Mouse (Mus musculus) layer of hippocampus, adult 2 months (tissue): ENCODE results near the gene Supt3. TPM values are rescaled to one million over a fixed set of nuclear protein-coding genes. Genes with fewer than 3 reads are reported as not detected.

Experiments
- DNase-seq, 2 experiments: peaks; one replicate each; pipeline ENCODE4 v3.0.0; 2022; ENCODE audit warnings: low spot score in 2 of 2
- H3K27ac ChIP-seq: fragments of 200-600 bp; 2 replicates; pipeline ENCODE4 v1.8.1; 2022
- H3K4me3 ChIP-seq: fragments of 200-600 bp; 2 replicates; pipeline ENCODE4 v1.8.1; 2022; ENCODE audit warnings: mild to moderate bottlenecking
- CTCF ChIP-seq: fragments of 200-600 bp; conservative IDR thresholded peaks from 2 replicates; pipeline ENCODE4 v1.8.1; 2022; ENCODE audit warnings: antibody characterized with exemption, mild to moderate bottlenecking, moderate library complexity
- long read RNA-seq, 2 experiments: library from polyadenylated mRNA; stranded (forward); transcript quantifications; one replicate each; pipeline ENCODE4 v2.0.0; 2021; ENCODE audit warnings: borderline mapping rate in 2 of 2
- total RNA-seq, 2 experiments: library from RNA; stranded (reverse); gene quantifications; 2 replicates each; pipeline ENCODE4 v1.2.3; 2021

Supt3 gene
- total RNA-seq = 10 to 100 TPM; 14.9 to 18.7 TPM
- long read RNA-seq, experiment 1, partial matches to known transcripts = 1 of 4 reads
- long read RNA-seq, experiment 1, other reads (novel, unspliced or antisense) = 1 of 4 reads
- long read RNA-seq, experiment 2, transcript Supt3-201 (12 exons, 1,508 nt) = major isoform, 6 of 8 reads
- long read RNA-seq, experiment 2, partial matches to known transcripts = 2 of 8 reads
- long read RNA-seq, experiment 2, other reads (novel, unspliced or antisense) = 0 of 8 reads

GRCm38 (mm10) chr17:44776738-44777270 is at the start of gene Supt3:
Supt3 (plus strand) TSS chr17:44777152.
- H3K27ac ChIP-seq = peak within 1 kb of the TSS; percentile 99
- DNase-seq = peak; percentile 95 to 97
- peak; percentile 55 for TF ChIP-seq CTCF
- H3K4me3 ChIP-seq = peak within 1 kb of the TSS; percentile 97

GRCm38 (mm10) chr17:44727675-44728074 is 49.3 kb upstream of the Supt3 start:
- no peak for DNase-seq
- TF ChIP-seq CTCF = no peak

GRCm38 (mm10) chr17:44728464-44728863 is 48.5 kb upstream of the Supt3 start:
- Histone ChIP-seq H3K4me3 (no peak overlapping the region), H3K27ac (no peak overlapping the region)
- no peak for TF ChIP-seq CTCF
- no peak for DNase-seq

More at GRCm38 (mm10) chr17:44727675-44728074, 49.3 kb upstream of the Supt3 start:
- H3K27ac ChIP-seq = no peak overlapping the region
- no peak overlapping the region for H3K4me3 ChIP-seq

- Histone ChIP-seq H3K27ac (peak overlapping the region; percentile 94), H3K4me3 (peak overlapping the region; percentile 83)
- DNase-seq = peak in 1 of 2 experiments; percentile 13
- no peak for TF ChIP-seq CTCF
Observed at GRCm38 (mm10) chr17:44733544-44734310, 43.2 kb upstream of the Supt3 start.

GRCm38 (mm10) chr17:44734501-44735222 is 42.3 kb upstream of the Supt3 start:
- Histone ChIP-seq H3K27ac (peak overlapping the region; percentile 94), H3K4me3 (peak overlapping the region; percentile 83)
- peak; percentile 12; the same call in 1 of the 2 replicates for TF ChIP-seq CTCF
- DNase-seq = peak; percentile 48 to 69

GRCm38 (mm10) chr17:44735223-44735990 is 41.5 kb upstream of the Supt3 start:
- TF ChIP-seq CTCF = no peak
- Histone ChIP-seq H3K27ac (peak overlapping the region; percentile 94), H3K4me3 (peak overlapping the region; percentile 83)
- DNase-seq = peak; percentile 13 to 33

- peak; percentile 45 to 57 for DNase-seq
- H3K4me3 ChIP-seq = peak overlapping the region; percentile 83
- peak; percentile 69 for TF ChIP-seq CTCF
- peak overlapping the region; percentile 94 for H3K27ac ChIP-seq
Observed at GRCm38 (mm10) chr17:44735991-44736561, 40.9 kb upstream of the Supt3 start.

GRCm38 (mm10) chr17:44737275-44738120 is 39.5 kb upstream of the Supt3 start:
- no peak for TF ChIP-seq CTCF
- H3K4me3 ChIP-seq = peak overlapping the region; percentile 83
- peak overlapping the region; percentile 47; the same call in 1 of the 2 replicates for H3K27ac ChIP-seq
- DNase-seq = no peak

- TF ChIP-seq CTCF = peak; percentile 42
- peak in 1 of 2 experiments; percentile 5 for DNase-seq
Observed at GRCm38 (mm10) chr17:44738121-44738637, 38.8 kb upstream of the Supt3 start.

GRCm38 (mm10) chr17:44742246-44742645 is 34.7 kb upstream of the Supt3 start:
- TF ChIP-seq CTCF = peak; percentile 44
- DNase-seq = no peak
- H3K4me3 ChIP-seq = no peak overlapping the region
- H3K27ac ChIP-seq = no peak overlapping the region

More at GRCm38 (mm10) chr17:44738121-44738637, 38.8 kb upstream of the Supt3 start:
- H3K27ac ChIP-seq = no peak overlapping the region
- peak overlapping the region; percentile 83 for H3K4me3 ChIP-seq
